Mouse (Mus musculus) kidney, adult 11 months (tissue): Measurements from ENCODE around the gene Mfsd9.
A peak's percentile ranks its signal among the peaks of the same experiment; 100 is the strongest.
"Not testable (repeated sequence)": the region's sequence is repeated elsewhere in the genome, so short reads cannot be mapped to it uniquely, and the experiment has no call there.

ENCODE experiments used
- DNase-seq: peaks from one replicate; pipeline ENCODE4 v3.0.0; 2022

Gene Mfsd9

DNA sequence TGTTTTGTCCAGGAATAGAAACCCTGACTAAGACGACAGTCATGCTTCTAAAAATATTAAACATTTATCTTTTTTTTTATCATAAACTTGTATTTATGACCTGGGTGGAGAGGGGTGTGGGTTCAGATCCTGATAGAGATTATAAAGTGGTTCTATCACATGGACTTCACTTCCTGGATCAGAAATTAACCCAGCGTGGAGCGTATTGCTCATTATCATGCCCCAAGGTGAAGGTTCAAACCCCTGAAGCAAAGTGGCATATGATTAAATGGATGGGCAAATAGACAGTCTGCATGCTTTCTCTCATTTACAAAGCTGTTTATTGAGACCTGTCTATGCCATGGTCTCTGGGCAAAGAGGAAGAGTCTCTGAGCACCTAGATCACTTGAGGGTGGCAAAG lies 13.7 kb downstream of the Mfsd9 start:
- no peak for DNase-seq

DNA sequence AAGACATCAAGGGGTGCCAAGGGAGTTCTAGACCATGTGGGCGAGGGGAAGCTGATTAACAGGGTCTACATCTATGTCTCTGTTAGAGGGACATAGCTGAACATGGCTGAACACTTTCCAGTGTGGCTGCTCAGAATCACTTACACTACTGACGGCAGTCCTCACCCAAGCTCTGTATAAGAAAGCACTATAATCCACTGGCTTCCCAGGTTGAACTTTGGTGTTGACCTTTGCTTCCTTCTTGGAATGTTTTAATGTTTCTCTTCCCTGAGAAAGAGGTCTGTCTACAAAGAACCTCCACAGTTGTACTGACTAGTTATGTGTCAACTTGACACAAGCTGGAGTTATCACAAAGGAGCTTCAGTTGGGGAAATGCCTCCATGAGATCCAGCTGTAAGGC lies 14.4 kb downstream of the Mfsd9 start:
- DNase-seq = peak; percentile 42

DNA sequence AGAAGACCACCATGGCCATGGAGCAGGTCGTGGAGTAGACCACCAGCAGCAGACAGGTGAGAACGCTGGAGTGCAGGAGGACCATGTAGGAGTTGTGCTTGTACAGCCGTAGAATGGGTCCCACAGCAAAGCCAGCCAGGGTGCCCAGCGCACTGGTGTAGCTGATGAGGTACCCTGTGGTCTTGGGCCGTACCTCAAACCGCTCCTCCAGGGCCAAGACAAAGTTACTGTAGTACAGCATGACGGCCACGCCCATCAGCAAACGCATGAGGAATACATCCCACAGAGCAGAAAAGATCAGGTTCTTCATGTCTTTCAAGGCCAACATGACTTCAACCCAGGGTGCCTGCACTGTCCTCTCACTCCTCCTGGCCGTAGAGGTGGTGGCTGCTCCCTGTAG lies 16.4 kb downstream of the Mfsd9 start:
- no peak for DNase-seq

DNA sequence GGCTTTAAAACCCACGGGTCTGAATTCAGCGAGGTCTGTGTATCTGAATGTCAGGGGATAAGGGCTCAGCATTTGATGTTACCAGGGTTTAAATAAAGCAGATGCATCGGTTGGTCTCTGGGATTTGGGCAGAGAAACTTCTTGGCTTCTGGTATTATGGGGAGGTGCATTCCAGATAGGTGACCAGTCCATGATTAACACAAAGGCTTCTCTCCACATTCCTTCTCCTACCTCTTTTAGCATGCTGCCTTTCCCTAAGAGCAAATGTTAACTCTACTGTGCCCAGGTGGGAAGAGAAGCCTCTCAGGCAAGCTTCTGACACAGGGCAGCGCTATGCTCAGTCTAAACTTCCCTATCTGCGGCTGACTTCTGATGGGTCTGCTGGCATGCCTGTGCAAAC lies 17.3 kb downstream of the Mfsd9 start:
- DNase-seq = no peak

DNA sequence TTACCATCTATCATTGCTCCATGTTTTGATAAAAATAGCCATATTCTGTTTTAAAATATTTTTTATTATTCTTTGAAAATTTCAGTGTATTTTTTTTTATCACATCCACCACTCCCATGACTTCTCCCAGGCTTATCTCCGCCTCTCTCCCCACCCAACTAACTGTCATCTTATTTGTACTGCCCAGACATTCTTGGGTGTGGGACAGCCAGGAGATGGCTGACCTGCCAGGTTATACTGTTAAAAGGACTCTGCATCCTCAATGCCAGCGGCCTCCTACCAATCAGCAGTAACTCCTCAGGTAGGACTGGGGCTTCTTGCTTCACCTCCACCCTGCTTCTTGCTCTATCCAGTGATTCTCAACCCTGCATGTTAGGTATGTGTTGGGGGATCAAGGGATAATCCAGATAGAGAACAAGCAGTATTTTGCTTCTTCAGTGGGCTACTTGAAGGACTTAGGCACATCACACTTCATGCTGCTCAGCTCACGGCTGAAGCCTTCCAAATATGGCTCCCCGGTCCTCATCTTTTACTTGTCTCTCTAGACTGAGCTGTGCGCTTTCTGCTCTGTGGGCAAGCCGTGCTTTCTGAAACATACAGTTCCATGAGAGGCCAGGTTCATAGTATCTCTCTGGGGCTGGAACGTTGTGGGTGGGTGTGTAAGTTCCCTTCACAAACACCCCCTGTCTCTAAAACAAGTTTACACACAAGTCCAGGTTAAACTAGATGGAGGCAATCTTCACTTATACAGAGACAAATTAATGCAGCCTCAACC lies 19.1 kb downstream of the Mfsd9 start:
- DNase-seq = no peak

DNA sequence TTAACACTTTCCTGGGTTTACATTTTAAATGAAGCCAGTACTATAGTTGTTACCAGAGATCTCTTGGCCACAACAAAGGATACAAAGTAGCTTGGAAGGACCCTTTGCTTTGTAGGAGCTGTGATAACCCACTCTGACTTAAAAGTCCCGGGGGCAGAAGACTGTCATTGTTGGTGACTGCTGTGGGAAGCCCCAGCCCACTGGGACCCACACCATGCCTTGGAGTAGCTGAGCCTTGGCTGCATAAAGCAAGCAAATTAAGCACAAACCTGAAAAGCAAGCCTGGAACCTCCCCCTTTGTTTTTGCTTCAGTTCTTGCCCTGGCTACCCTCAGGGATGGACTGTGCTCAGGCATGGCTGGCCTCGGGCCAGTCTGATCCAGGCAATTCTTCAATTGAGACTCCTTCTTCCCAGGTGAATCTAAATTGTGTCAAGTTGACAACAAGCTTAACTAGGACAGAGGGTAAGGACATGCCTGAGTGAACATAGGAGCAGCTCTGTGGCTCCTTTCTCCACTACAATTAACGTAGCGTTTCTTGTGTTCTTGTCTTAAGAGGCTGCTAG lies 21.1 kb downstream of the Mfsd9 start:
- peak; percentile 86 for DNase-seq

DNA sequence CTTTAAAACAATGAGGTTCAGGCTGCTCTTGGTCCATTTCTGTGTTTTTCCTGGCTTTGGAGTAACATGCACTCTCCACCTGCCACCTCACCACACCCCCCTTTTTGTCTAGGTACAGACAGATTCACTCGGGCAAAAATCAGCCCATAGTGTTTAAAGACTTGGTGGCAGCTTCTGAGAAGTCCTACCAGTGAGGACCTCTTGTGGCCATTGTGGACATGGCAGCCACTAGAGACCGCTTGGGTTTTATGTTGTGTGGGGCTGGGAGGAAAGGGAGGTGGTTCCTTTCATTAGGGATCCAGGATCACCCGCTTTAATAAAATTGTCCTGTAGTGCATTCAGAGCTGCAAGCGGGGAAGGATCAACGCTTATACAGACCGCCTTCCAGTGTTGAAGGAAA lies 21.9 kb downstream of the Mfsd9 start:
- DNase-seq = peak; percentile 61

DNA sequence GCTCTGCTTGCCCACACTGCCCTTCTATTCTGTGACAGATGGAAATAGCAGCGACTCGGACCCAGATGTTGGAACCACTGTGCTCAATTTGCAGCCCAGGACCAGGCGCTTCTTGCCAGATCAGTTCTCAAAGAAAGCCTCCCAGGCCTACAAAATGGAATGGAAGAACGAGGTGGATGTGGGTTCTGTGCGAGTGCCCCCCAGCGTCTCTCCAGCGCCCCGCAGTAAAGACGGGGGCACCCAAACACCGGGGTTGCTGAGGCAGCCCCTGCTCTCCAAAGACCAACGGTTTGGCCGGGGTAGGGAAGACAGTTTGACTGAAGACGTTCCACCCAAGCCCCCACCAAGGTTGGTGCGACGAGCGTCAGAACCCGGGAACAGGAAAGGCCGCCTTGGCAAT lies 22.9 kb downstream of the Mfsd9 start:
- DNase-seq = no peak

DNA sequence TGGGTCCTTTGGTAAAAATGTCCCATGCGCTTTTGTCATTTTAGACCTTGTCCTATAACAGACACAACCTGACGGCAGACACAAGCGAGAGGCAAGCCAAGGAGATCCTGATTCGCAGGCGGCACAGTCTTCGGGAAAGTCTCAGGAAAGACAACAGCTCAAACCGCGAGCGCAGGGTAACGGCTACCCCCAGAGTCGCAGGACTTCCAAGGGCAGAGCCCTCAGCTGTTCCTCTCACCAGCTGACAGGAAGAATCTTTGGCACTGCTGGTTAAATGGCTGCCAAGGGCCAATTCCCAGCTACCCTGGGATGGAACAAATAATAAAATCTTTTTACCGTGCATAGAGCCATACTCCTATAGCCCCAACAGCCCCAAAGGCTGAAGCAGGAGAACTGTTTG lies 25.0 kb downstream of the Mfsd9 start:
- DNase-seq = no peak

DNA sequence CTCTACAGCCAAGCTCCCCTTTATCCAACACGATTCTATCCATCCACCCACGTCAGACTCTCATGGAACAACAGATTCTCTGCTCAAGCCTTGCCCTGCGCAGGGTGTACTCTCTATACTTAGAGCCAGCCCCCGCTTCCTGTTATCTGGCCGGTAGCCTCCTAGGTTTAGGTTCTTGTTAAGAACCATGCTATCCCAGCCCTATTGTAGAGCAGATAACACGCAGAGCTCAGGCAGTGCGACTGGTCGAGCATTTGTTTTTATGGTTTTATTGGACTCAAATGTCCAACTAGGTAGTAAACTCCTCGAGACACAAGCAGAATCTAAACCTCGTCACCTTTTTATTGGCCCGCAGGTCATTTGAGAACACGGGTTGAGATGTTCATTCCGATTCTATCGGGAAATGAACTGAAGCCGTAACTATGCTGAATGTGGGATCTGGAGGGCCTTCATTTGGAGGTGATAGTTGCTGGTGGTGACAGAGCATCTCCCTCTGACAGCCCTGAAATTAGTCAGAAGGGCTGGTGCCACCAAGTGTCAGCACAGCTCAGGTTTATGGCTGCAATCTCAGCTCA lies 25.7 kb downstream of the Mfsd9 start:
- no peak for DNase-seq

DNA sequence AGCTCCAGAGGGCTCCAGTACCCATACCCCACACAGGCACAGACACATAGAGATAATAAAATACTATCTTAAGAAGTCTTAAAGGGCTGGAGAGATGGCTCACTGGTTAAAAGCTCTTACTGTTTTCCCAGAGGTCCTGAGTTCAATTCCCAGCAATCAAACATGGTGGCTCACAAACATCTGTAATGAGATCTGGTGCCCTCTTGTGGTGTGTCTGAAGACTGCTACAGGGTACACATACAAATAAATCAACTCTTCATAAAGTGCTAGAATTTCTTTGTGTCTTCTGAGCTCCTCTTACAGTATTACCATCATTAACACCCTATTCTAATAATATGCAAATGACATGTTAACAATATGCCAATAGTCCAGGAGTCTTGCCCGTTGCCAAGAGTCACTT lies 26.4 kb downstream of the Mfsd9 start:
- DNase-seq = no peak

DNA sequence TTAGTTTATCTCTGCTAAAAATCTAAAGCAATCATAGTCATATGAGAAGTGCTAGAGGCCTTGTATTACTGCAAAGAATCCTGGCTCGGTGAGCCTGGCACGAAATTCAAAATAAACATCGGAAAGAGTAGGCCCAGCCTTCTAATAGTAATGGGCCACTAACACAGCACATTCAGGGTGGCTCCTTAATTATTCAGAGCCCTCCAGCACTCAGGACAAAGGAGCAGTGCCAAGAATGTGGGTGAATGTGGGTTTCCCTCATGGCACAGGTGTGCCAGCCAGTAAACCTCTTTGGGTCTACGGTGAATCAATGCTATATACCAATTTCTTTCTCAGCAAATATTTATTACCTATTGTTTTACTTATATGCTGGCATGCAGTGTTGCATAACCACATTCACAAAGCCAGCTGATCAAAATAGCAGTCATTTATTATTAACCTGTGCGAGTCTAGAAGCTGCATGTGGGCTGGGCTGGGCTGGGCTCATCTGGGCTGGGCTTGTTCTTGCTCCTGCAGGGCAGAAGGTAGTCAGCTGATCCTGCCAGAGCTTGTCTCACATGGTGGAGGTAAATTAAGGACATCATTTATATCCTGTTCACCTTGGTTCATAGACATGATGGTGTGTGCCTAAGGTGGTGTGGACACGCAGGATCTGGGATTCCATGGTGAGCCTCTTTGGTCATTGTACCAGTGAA lies 30.6 kb downstream of the Mfsd9 start:
- peak; percentile 81 for DNase-seq

DNA sequence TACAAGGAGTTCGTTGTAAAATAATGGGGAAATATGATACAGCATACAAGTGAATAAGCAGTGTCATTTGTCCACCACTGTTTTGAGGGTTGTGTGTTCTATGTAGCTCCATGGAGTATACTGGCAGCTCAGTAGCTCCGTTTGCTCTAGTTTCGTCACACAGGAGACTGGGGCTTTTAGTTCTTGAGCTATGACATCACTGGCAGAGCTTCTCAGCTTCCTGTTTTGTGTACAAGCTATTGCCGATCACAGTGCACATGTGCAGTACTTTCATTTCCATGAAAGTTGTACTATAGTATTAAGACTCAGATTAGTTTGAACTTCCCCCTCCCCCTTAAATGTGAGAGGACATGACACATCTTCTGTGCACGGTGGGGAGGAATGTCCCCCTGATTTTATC lies 44.4 kb downstream of the Mfsd9 start:
- DNase-seq = no peak

DNA sequence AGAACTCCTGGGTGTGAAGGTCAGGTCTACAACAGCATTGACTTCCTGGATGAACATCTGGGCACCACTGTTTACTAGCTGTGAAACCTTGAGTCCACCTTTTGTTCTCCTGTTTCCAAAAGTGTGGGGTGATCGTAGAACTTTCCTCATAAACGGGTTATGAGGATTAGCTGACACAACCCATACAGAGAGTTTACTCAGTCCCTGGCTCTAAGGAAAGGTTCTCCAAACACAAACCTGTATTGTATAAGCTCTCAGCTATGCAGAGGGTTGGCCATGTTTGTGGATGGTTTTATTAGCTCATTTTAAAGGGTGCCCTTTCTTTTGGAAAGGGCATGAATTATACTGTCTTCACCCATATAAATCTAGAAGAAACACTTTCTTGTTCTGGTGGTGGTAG lies 49.7 kb downstream of the Mfsd9 start:
- DNase-seq = no peak

DNA sequence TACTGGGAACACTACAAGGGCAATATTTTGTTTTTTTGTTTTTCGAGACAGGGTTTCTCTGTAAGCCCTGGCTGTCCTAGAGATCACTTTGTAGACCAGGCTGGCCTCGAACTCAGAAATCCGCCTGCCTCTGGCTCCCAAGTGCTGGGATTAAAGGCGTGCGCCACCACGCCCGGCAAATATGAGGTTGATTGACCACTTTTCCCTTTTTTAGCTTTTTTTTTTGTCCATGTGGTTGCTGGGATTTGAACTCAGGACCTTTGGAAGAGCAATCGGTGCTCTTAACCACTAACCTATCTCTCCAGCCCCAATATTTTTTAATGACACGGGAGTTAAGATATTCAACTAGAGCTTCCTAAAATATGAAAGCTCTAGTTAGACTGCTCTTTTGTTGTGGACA lies 52.2 kb downstream of the Mfsd9 start:
- not testable (repeated sequence) for DNase-seq

DNA sequence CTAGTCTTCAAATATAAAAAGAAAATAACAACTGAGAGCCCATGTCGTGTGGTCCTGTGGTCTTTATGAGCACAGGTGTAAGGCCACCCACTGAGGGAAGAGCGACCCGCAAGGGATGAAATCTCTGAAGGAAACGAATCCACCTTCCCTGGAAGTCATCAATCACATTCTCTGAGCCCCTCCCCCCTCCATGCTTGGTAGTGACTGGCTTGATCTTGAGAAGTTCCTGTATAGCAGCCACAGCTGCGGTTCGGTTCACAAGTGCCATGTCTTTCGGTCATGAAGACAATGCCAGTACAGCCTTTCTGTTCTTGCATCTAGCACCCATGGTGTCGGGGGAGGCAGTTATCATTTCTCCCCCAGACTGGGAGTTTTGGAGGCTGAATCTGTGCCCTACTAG lies 52.8 kb downstream of the Mfsd9 start:
- DNase-seq = no peak

DNA sequence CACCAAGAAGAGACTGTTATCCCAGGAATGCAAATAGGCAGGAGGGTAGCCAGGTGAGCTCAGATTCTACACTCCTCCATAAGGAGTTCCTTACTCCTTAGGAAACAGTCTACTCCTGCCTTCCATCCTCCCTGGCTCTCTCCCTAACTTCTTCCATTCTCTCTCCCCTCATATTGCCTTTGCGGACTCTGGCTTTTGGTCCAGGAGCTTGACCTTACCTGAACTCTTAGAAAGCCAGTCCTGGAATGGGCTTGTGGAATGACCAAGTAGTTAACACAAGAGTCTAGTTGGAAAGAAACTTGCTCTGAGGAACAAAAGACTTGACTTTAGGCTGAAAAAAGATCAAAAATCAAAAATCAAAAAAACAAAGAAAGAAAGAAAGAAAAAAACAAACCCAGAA lies 61.9 kb downstream of the Mfsd9 start:
- peak; percentile 45 for DNase-seq

DNA sequence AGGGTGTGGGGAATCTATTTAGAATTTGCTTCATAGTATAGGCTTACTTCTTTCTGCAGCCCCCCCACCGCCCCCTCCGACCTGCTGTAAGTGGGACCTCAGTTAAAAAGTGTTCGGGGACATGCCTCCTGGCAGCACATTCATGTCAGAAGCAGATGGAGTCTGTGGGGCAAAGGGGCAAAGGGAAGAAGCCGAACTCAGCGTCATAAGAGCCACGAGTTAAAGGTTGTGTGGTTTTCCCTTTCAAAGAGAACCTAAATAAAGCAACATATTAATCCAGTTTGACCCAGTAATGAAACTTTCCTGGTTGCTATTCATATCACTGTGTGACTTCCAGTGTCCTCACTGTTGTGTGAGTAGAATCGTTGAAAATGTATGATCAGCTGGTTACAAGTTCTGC lies 63.1 kb downstream of the Mfsd9 start:
- no peak for DNase-seq

DNA sequence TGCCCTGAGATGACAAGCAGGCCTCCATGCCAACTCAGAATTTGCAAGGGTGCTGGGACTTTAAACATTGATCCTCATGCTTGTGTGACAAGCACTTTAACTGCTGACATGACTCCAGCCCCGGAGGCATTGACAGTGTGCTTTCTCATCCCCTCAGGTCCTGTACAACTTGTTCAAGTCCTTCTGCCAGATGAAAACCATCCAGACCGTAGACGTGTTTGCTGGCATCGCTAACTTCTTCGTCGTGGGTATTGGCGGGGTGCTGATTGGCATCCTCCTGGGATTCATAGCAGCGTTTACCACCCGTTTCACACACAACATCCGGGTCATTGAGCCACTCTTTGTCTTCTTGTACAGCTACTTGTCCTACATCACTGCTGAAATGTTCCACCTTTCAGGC lies 64.4 kb downstream of the Mfsd9 start:
- DNase-seq = no peak
